Mouse (Mus musculus) CD8-positive naive resting alpha-beta T cell, adult 2 months (primary cell): ENCODE data around the gene CK137956.

Experiments used
- DNase-seq, 2 experiments: peaks; one replicate each; pipeline ENCODE4 v3.0.0; 2022; ENCODE audit warnings: low read depth in 2 of 2, low spot score in 2 of 2

Gene CK137956

GRCm38 (mm10) chr4:127970901-127971868, at the start of gene CK137956:
TSS of gene CK137956 (minus strand) at chr4:127970951.
- no peak for DNase-seq

GRCm38 (mm10) chr4:128019465-128019864, 48.7 kb upstream of the CK137956 start:
- DNase-seq: no peak

- no peak for DNase-seq
These were observed 34.2 kb upstream of the CK137956 start for GRCm38 (mm10) chr4:128004797-128005452.

- DNase-seq: no peak
These were observed 31.9 kb upstream of the CK137956 start for GRCm38 (mm10) chr4:128002638-128003101.

GRCm38 (mm10) chr4:127999281-127999680, 28.5 kb upstream of the CK137956 start:
- no peak for DNase-seq

GRCm38 (mm10) chr4:127989347-127989995, 18.7 kb upstream of the CK137956 start:
- no peak for DNase-seq

GRCm38 (mm10) chr4:127988526-127989180, 17.9 kb upstream of the CK137956 start:
- DNase-seq: no peak

GRCm38 (mm10) chr4:127987784-127988455, 17.2 kb upstream of the CK137956 start, which contains the start of gene Csmd2:
TSS of gene Csmd2 (plus strand) at chr4:127987857.
- no peak for DNase-seq

GRCm38 (mm10) chr4:127987270-127987669, 16.5 kb upstream of the CK137956 start:
- no peak for DNase-seq

- no peak for DNase-seq
These were observed 15.8 kb upstream of the CK137956 start for GRCm38 (mm10) chr4:127986491-127987075.

- no peak for DNase-seq
These were observed 15.1 kb upstream of the CK137956 start for GRCm38 (mm10) chr4:127985874-127986273.

- DNase-seq: no peak
These were observed 13.7 kb upstream of the CK137956 start for GRCm38 (mm10) chr4:127984426-127984825.

- no peak for DNase-seq
These were observed 10.4 kb upstream of the CK137956 start for GRCm38 (mm10) chr4:127981125-127981524.

GRCm38 (mm10) chr4:127972976-127973375, 2.2 kb upstream of the CK137956 start:
- no peak for DNase-seq

- no peak for DNase-seq
These were observed 731 bp downstream of the CK137956 start for GRCm38 (mm10) chr4:127970018-127970421.

- no peak for DNase-seq
These were observed 1.6 kb downstream of the CK137956 start for GRCm38 (mm10) chr4:127969101-127969500.

- DNase-seq: no peak
These were observed 17.6 kb downstream of the CK137956 start for GRCm38 (mm10) chr4:127953006-127953710.

GRCm38 (mm10) chr4:127947696-127948095, 23.1 kb downstream of the CK137956 start:
- DNase-seq: no peak

GRCm38 (mm10) chr4:127937474-127937873, 33.3 kb downstream of the CK137956 start:
- DNase-seq: no peak
